Mouse (Mus musculus) brain, adult 10 weeks (tissue): ENCODE measurements around the gene Odf2. TPM values are rescaled to one million over a fixed set of nuclear protein-coding genes. Genes with fewer than 3 reads are reported as not detected.

Experiments
- polyA plus RNA-seq: library from polyadenylated mRNA; stranded (reverse); fragments of 350-450 nt; fragmentation: Illumina TruSeq; extraction: RNeasy Lipid Tissue Mini Kit (QIAGEN cat#74804); gene quantifications from one replicate; pipeline ENCODE4 v1.2.3, GENCODE M21; 2015; ENCODE audit warnings: low read depth, low replicate concordance

Gene Odf2
- polyA plus RNA-seq = 74.7 TPM

DNA sequence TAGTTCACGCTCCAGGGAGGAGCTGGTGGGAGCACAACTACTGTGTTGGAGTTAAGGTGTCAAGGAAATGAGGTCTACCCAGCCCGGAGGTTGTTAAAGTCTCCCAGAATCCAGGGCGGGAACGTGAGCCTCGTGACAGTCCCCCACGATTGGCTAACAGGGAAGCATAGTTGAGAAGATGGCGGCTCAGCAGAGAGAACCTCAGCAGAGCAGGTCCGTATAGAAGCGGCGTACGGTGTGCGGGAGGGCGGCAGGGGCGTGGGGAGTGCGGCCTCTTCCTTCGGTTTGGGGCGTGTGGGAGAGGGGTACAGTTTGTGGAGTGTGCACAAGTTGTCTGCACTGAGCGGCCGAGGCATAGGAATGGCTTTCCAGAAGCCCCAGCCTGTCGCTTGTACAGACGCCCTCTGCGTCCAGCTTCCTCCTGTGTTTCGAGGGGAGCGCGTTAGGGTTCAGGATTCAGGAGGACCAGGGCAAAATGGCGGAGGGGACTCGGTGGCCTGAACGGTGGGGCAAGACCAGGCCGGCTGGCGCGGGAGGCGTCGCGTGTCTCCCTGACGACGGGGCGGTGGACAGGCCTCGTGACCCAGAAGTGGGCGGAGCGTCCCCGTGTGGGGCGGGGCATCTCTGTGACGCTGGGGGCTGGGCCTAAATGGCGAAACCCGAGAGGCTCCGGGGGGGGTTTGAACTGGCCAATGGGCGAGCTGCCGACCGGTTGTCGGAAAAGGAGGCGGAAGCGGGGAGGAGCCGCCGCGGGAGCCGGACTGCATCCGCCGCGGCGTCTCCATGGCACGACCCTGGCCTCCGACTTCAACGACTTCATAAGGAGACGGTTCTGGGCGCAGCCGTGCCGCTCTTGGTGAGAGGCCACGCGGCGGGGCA, at the start of gene Odf2:
Odf2 (plus strand) TSS at position 156 of the 879 bp plus-strand sequence.

DNA sequence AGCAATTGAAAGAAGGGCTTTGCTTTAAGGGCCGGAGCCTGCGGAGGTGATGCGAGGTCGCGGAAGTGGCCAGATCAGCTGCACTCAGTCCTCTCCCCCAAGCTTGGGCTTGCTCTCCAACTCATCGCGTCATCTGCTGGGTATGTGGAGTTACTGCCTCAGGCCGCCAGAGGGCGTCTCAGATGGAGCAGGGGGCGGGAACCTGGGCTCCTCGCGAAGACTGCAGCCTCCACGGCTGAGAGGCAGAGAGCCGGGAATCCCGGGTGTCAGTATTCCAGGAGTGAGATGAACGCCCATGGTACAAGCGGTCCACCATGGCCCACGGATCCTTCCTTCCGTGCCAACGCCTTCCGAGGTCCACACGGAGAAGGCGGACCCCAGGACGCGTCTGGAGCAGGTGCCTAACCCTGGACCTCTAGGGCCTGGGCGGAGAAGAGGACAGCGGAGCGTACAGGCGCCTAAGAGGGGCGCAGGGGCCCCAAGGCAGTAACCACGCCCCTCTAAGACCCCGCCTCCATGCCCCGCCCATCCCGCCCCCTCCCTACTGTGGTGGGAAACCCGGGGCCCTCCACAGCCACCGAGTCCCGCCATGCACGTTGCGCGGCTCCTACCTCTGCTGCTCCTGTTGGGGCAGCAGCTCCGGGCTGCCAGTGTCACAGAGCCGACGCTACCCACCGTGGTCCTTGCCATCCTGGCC, 19.9 kb upstream of the Odf2 start, which contains the start of gene Cercam:
Cercam (plus strand) TSS at position 216 of the 697 bp plus-strand sequence.

DNA sequence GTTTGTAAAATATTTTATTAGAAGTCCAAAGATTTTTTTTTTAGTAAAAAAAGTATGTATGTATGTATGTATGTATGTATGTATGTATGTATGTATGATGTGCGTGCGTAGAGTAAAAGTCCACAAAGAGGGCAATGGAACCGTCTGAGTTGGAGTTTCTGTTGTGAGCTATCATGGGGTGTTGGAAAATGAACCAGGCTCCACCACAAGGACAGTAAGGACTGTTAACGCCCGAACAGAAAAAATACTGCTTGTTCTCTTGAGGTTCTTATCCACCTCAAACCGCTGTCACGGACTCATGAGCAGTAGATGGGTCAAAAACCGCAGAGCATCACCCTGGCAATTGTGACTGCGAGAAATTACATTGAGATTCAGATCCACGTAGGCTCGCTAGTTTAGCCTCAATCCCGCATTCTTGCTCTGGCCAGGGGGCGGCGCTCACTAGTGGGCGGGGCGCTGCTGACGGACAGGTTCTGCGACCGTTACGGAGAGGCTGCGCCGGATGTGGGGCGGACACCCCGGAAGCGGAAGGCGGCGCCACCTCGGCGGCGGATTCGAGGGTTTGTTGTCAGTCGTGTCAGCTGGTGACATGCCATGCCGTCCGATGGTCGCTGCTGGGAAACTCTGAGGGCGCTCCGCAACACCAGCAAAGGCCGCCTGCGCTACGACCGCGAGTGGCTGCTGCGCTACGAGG, 46.0 kb downstream of the Odf2 start, which contains the start of gene Gle1:
Gle1 (plus strand) TSS at position 521 of the 694 bp plus-strand sequence.

DNA sequence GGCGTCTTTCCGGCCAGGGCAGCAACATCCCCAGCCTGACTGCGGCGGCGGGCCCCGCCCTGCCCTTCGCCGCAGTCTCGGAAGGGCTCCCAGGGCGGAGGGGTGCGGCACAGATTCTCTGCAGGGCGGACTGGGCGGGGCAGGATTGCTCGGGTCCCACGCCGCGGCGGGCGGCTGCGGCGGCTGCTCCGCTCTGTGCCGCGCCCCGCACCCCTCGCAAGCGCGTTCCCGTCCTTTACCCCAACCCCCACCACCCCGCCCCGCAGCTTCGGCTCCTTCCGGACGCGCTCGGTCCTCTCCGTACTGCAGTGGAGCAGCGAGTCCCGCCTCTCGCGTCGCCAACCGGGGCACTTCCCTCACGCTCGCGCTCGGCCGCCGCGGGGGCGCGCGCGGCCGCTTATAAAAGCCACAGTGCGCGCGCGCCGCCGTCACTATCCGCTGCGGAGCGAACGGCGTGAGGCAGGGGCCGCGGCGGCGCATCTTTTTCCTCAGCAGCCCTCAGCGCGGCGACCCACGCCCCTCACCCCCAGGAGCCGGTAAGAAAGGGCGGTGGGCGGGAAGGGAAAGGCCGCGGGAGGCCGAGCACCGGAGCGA, 76.3 kb downstream of the Odf2 start, which contains the start of gene Sptan1:
Sptan1 (plus strand) TSS at position 311 of the 594 bp plus-strand sequence.

Other genes starting within 250 kb of the Odf2 start
- gene Gm13420, start 137.5 kb upstream of the Odf2 start, polyA plus RNA-seq = 0.45 TPM
- gene Gm13547, start 129.9 kb upstream of the Odf2 start, polyA plus RNA-seq = not detected
- 32.5 TPM for gene Coq4, start 101.7 kb upstream of the Odf2 start, polyA plus RNA-seq
- 27.5 TPM for gene Trub2, start 100.7 kb upstream of the Odf2 start, polyA plus RNA-seq
- 57.3 TPM for gene Slc27a4, start 86.6 kb upstream of the Odf2 start, polyA plus RNA-seq
- gene Urm1, start 69.1 kb upstream of the Odf2 start, polyA plus RNA-seq = 79.5 TPM
- 10.6 TPM for gene Cercam, start 20.1 kb upstream of the Odf2 start, polyA plus RNA-seq
- 46.6 TPM for gene Gle1, start 46.2 kb downstream of the Odf2 start, polyA plus RNA-seq
- 440 TPM for gene Sptan1, start 76.3 kb downstream of the Odf2 start, polyA plus RNA-seq
- 38.2 TPM for gene Wdr34, start 159.7 kb downstream of the Odf2 start, polyA plus RNA-seq
- 242 TPM for gene Set, start 168.2 kb downstream of the Odf2 start, polyA plus RNA-seq
- gene Pkn3, start 188.5 kb downstream of the Odf2 start, polyA plus RNA-seq = 1.4 TPM
- gene Zdhhc12, start 204.4 kb downstream of the Odf2 start, polyA plus RNA-seq = 7.5 TPM
- 100 TPM for gene Zer1, start 235.4 kb downstream of the Odf2 start, polyA plus RNA-seq
- 34.8 TPM for gene Tbc1d13, start 244.5 kb downstream of the Odf2 start, polyA plus RNA-seq